In the genomic region with DNA sequence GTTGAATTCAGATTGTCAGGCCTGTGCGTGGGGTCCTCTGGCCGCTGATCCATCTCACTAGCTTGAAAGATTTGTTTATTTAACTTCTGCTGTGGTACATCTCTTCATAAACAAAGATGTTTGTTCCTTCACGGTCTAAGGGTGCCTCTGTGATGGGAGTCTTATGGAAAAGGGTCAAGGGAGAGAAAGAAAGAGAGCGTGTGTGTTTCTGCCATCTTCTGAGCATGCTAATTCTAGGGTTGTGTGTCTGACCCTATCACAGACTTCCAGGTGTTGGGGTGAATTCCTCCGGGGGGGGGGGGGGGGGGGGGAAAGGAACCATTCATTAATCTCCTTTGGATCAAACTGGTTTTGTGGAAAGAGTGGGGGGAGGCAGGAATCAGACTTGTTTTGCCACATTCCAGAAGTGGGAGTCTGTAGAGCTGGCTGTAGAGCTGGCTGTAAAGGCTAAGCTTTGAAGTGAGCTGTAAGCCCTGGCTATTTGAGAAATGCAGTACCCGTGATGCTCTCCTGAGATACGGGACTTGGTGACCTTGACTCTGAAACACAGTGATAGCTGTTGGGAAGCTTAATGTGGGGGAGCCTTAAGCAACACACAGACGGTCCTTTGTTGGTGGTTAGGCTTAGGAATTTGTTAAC, we compare ENCODE assay signal across 11 mouse cellular contexts.
DNase-seq lines count a peak whose midpoint lies in the region; ATAC-seq lines count a peak whose summit lies in the region.
"Had no signal": no experiment of that assay in that cellular context is flagged by ENCODE, and none has a peak within 500 bp of the region (broad histone marks: within the 10 kb centered on the region; RNA-seq: fewer than 3 reads in every experiment).

No protein-coding gene starts in this region.

- no peaks in the 10 kb centered on the region for H3K9me3 ChIP-seq in hindbrain, embryonic 12.5 days (replicated peaks)
- no peaks in the 10 kb centered on the region for H3K9me3 ChIP-seq in hindbrain, embryonic 13.5 days
- H3K9me3 ChIP-seq in embryonic facial prominence, embryonic 13.5 days: no peaks in the 10 kb centered on the region
- no peaks in the 10 kb centered on the region for H3K9me3 ChIP-seq in kidney, embryonic 15.5 days (replicated peaks)

- no peak overlapping the region for H3K9ac ChIP-seq in hindbrain, embryonic 12.5 days
- H3K9ac ChIP-seq in hindbrain, embryonic 13.5 days: no peak overlapping the region
- no peak overlapping the region for H3K9ac ChIP-seq in embryonic facial prominence, embryonic 13.5 days
- no peak overlapping the region for H3K9ac ChIP-seq in kidney, embryonic 15.5 days

- H3K36me3 ChIP-seq in hindbrain, embryonic 12.5 days: no peaks in the 10 kb centered on the region
- H3K36me3 ChIP-seq in hindbrain, embryonic 13.5 days: no peaks in the 10 kb centered on the region
- H3K36me3 ChIP-seq in embryonic facial prominence, embryonic 13.5 days: no peaks in the 10 kb centered on the region
- H3K36me3 ChIP-seq in kidney, embryonic 15.5 days: no peaks in the 10 kb centered on the region

- DNase-seq in lung, postnatal 4 days: peak; percentile 46
- DNase-seq in adrenal gland, adult 8-10 months: no peak
- no peak for DNase-seq in cerebellum, adult 11 months
- DNase-seq: gastrocnemius, postnatal 36 days; right cerebral cortex, postnatal 25 days; thymus, postnatal 4 days had no signal

- no peak; the same call in 1 of the 2 replicates for ATAC-seq in hindbrain, embryonic 12.5 days (ENCODE audit: low FRiP score)
- no peak for ATAC-seq in hindbrain, embryonic 13.5 days (ENCODE audit: low FRiP score)
- ATAC-seq in embryonic facial prominence, embryonic 13.5 days (ENCODE audit: insufficient number of reproducible peaks, insufficient read depth, low FRiP score, low TSS enrichment, low read depth): no peak
- ATAC-seq in kidney, embryonic 15.5 days (replicated peaks; ENCODE audit: low FRiP score): peak; percentile 83

- H3K4me3 ChIP-seq in hindbrain, embryonic 12.5 days: no peak overlapping the region
- no peak overlapping the region for H3K4me3 ChIP-seq in hindbrain, embryonic 13.5 days
- no peak overlapping the region for H3K4me3 ChIP-seq in embryonic facial prominence, embryonic 13.5 days
- H3K4me3 ChIP-seq in kidney, embryonic 15.5 days (replicated peaks): no peak overlapping the region

- H3K27me3 ChIP-seq in hindbrain, embryonic 12.5 days: no peaks in the 10 kb centered on the region
- H3K27me3 ChIP-seq in hindbrain, embryonic 13.5 days: no peaks in the 10 kb centered on the region
- no peaks in the 10 kb centered on the region for H3K27me3 ChIP-seq in embryonic facial prominence, embryonic 13.5 days
- H3K27me3 ChIP-seq in kidney, embryonic 15.5 days: no peaks in the 10 kb centered on the region

- H3K4me2 ChIP-seq in hindbrain, embryonic 12.5 days (replicated peaks): no peak overlapping the region
- no peak overlapping the region for H3K4me2 ChIP-seq in hindbrain, embryonic 13.5 days
- no peak overlapping the region for H3K4me2 ChIP-seq in embryonic facial prominence, embryonic 13.5 days
- no peak overlapping the region for H3K4me2 ChIP-seq in kidney, embryonic 15.5 days

- 66% methylated on average over 7 of the region's 8 CpGs for WGBS in hindbrain, embryonic 12.5 days
- 69% methylated on average over 8 of the region's 8 CpGs for whole genome bisulfite sequencing in hindbrain, embryonic 13.5 days
- WGBS in embryonic facial prominence, embryonic 13.5 days: 41% methylated on average over 8 of the region's 8 CpGs
- 29% methylated on average over 8 of the region's 8 CpGs for WGBS in kidney, embryonic 15.5 days

- peak overlapping the region; percentile 26; the same call in 1 of the 2 replicates for H3K27ac ChIP-seq in hindbrain, embryonic 12.5 days
- no peak overlapping the region for H3K27ac ChIP-seq in hindbrain, embryonic 13.5 days
- H3K27ac ChIP-seq in embryonic facial prominence, embryonic 13.5 days: peak overlapping the region; percentile 55
- H3K27ac ChIP-seq in kidney, embryonic 15.5 days: peak overlapping the region; percentile 89
- H3K27ac ChIP-seq: macrophage had no signal

- no peaks in the 10 kb centered on the region; the same call in 1 of the 2 replicates for H3K4me1 ChIP-seq in hindbrain, embryonic 12.5 days
- no peaks in the 10 kb centered on the region for H3K4me1 ChIP-seq in hindbrain, embryonic 13.5 days (replicated peaks)
- H3K4me1 ChIP-seq in embryonic facial prominence, embryonic 13.5 days: no peaks in the 10 kb centered on the region; the same call in 1 of the 2 replicates
- H3K4me1 ChIP-seq in kidney, embryonic 15.5 days: peaks cover 51% of the 10 kb centered on the region

Comparison
In these comparisons a context has a peak if more than half of its experiments do, and no peak if none do; other contexts are left out.
1. DNase-seq: peak in lung, postnatal 4 days (2 of 2); none in adrenal gland, adult 8-10 months (single experiment) and cerebellum, adult 11 months (single experiment).